Mouse (Mus musculus) kidney, embryonic 14.5 days (tissue): Measurements from ENCODE around the gene Naxe. TPM values are rescaled to one million over a fixed set of nuclear protein-coding genes. Genes with fewer than 3 reads are reported as not detected.

ENCODE experiments used
- ATAC-seq: fragments of 200-750 bp; cut with Nextera tagmentation; 2 replicates; pipeline ENCODE4 v1.8.0; 2017; ENCODE audit warnings: moderate number of reproducible peaks, mild to moderate bottlenecking, moderate TSS enrichment, moderate library complexity; ENCODE audit not compliant: low FRiP score, low TSS enrichment
- H3K27ac ChIP-seq: fragments of 300-500 bp; sonication (generic); 2 replicates; pipeline ENCODE4 v1.5.1; 2014; ENCODE audit warnings: low read depth, mild to moderate bottlenecking, low read length, moderate library complexity, mixed read lengths
- H3K27me3 ChIP-seq: fragments of 300-500 bp; sonication (generic); 2 replicates; pipeline ENCODE4 v1.6.1; 2014; ENCODE audit warnings: mild to moderate bottlenecking, low read length; ENCODE audit not compliant: control insufficient read depth, insufficient read depth
- H3K36me3 ChIP-seq: fragments of 300-500 bp; sonication (generic); 2 replicates; pipeline ENCODE4 v1.6.1; 2014; ENCODE audit warnings: low read length, mixed read lengths; ENCODE audit not compliant: control insufficient read depth, insufficient read depth
- H3K4me1 ChIP-seq: fragments of 300-500 bp; sonication (generic); 2 replicates; pipeline ENCODE4 v1.6.1; 2014; ENCODE audit warnings: low read length, mixed read lengths; ENCODE audit not compliant: control insufficient read depth, insufficient read depth
- H3K4me2 ChIP-seq: fragments of 300-500 bp; sonication (generic); replicated peaks from 2 replicates; pipeline ENCODE4 v1.6.1; 2014; ENCODE audit warnings: low read depth, mild to moderate bottlenecking, low read length
- H3K4me3 ChIP-seq: fragments of 300-500 bp; sonication (generic); 2 replicates; pipeline ENCODE4 v1.5.1; 2014; ENCODE audit warnings: mild to moderate bottlenecking, low read length
- H3K9ac ChIP-seq: fragments of 300-500 bp; sonication (generic); 2 replicates; pipeline ENCODE4 v1.6.1; 2014; ENCODE audit warnings: low read depth, mild to moderate bottlenecking, low read length, moderate library complexity
- H3K9me3 ChIP-seq: fragments of 300-500 bp; sonication (generic); 2 replicates; pipeline ENCODE4 v1.6.1; 2016; ENCODE audit warnings: low read length; ENCODE audit not compliant: control insufficient read depth
- WGBS: fragments of 180-500 bp; shearing (Covaris S2); extraction: QIAGEN DNeasy Blood & Tissue Kit; methylation state at CpG from one replicate; pipeline ENCODE4 v1.1.7; 2014; 5-methylcytosine and 5-hydroxymethylcytosine counted together
- polyA plus RNA-seq: library from polyadenylated mRNA; unstranded; fragments of >200 nt; fragmentation: Nextera tagmentation; extraction: Ambion mirVana; gene quantifications from 2 replicates; pipeline ENCODE4 v1.2.1, GENCODE M21; 2014

Gene Naxe
- polyA plus RNA-seq, 1 experiment from 2014 or later: 171 TPM

- Histone ChIP-seq H3K9ac (no peak overlapping the region), H3K4me2 (no peak overlapping the region), H3K36me3 (peaks cover 82% of the 10 kb centered on the region), H3K27me3 (no peaks in the 10 kb centered on the region), H3K4me3 (no peak overlapping the region), H3K4me1 (no peaks in the 10 kb centered on the region), H3K27ac (no peak overlapping the region), H3K9me3 (no peaks in the 10 kb centered on the region)
- 89% methylated on average over 7 of the region's 7 CpGs for WGBS
- ATAC-seq: no peak
Measured at GRCm38 (mm10) chr3:88090106-88090505, 31.8 kb upstream of the Naxe start.

DNA sequence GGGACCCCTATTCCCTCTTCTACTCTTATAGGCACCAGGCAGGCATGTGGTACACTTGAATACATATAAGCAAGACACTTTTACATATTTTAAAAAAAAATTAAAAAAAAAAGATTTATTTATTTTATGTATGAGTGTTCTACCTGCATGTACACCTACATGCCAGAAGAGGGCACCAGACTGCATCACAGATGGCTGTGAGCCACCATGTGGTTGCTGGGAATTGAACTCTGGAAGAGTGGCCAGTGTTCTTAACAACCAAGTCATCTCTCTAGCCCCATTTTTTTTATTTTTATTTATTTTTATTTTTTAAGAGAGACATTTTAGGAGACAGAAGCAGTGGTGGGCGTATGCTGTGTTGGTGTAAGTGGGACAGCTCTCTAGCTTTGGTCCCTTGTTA is 29.4 kb upstream of the Naxe start:
- Histone ChIP-seq H3K4me2 (no peak overlapping the region), H3K27me3 (no peaks in the 10 kb centered on the region), H3K27ac (no peak overlapping the region), H3K9me3 (no peaks in the 10 kb centered on the region), H3K4me1 (peaks cover 5% of the 10 kb centered on the region; the same call in 1 of the 2 replicates), H3K36me3 (peaks cover 65% of the 10 kb centered on the region), H3K4me3 (no peak overlapping the region), H3K9ac (no peak overlapping the region)
- WGBS: 81% methylated on average over 1 of the region's 1 CpGs
- no peak for ATAC-seq

- Histone ChIP-seq H3K9me3 (no peaks in the 10 kb centered on the region), H3K27ac (no peak overlapping the region), H3K36me3 (peaks cover 44% of the 10 kb centered on the region), H3K4me2 (no peak overlapping the region), H3K27me3 (no peaks in the 10 kb centered on the region), H3K9ac (no peak overlapping the region), H3K4me1 (peaks cover 11% of the 10 kb centered on the region; the same call in 1 of the 2 replicates), H3K4me3 (no peak overlapping the region)
- ATAC-seq: no peak
- 86% methylated on average over 3 of the region's 9 CpGs for WGBS
Measured at GRCm38 (mm10) chr3:88085459-88085858, 27.2 kb upstream of the Naxe start.

DNA sequence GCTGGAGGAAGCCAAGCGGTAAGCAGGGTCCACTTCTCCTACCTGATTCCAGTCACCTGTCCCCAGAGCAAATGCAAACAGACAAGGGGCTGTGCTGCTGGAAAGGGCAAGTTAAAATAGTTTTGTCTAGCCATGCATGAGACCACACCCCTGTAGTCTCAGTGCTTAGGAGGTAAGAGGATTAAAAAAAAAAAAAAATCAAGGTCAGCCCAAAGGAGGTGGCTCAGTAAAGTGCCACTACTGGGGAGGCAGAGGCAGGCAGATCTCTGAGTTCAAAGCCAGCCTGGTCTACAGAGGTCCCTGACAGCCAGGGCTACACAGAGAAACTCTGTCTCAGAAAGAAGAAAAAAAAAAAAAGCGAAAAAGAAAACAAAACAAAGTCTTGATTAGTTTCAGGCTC is 25.7 kb upstream of the Naxe start:
- H3K4me2 ChIP-seq: no peak overlapping the region
- 90% methylated on average over 2 of the region's 2 CpGs for WGBS
- H3K9ac ChIP-seq: no peak overlapping the region
- no peaks in the 10 kb centered on the region for H3K27me3 ChIP-seq
- H3K9me3 ChIP-seq: no peaks in the 10 kb centered on the region
- H3K4me1 ChIP-seq: peaks cover 11% of the 10 kb centered on the region; the same call in 1 of the 2 replicates
- no peak for ATAC-seq
- peaks cover 29% of the 10 kb centered on the region for H3K36me3 ChIP-seq
- no peak overlapping the region for H3K27ac ChIP-seq
- H3K4me3 ChIP-seq: no peak overlapping the region

DNA sequence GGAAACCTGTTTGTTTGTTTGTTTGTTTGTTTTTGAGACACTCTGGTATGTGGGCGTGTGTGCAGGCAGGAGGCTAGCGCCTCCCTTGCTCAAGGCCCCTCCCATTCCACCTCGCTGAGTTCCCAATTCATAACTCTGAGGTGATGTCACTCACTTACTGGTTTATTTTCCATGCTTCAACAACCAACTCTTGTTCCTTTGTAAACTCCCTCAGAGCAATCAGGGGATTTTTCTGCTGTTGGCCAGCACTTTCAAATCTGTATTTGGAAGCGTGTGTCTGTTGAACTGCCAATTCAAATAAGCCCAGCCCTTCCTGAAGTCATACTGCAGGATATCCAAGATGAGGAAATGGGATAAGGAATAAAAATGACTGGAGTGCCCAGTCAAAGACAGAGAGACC is 24.4 kb upstream of the Naxe start:
- 19% methylated on average over 4 of the region's 4 CpGs for WGBS
- Histone ChIP-seq H3K27me3 (no peaks in the 10 kb centered on the region), H3K4me2 (peak overlapping the region; percentile 83), H3K4me3 (peak overlapping the region; percentile 77), H3K27ac (no peak overlapping the region), H3K36me3 (peaks cover 19% of the 10 kb centered on the region; the same call in 1 of the 2 replicates), H3K9ac (peak overlapping the region; percentile 68; the same call in 1 of the 2 replicates), H3K9me3 (no peaks in the 10 kb centered on the region), H3K4me1 (peaks cover 11% of the 10 kb centered on the region; the same call in 1 of the 2 replicates)
- no peak for ATAC-seq

DNA sequence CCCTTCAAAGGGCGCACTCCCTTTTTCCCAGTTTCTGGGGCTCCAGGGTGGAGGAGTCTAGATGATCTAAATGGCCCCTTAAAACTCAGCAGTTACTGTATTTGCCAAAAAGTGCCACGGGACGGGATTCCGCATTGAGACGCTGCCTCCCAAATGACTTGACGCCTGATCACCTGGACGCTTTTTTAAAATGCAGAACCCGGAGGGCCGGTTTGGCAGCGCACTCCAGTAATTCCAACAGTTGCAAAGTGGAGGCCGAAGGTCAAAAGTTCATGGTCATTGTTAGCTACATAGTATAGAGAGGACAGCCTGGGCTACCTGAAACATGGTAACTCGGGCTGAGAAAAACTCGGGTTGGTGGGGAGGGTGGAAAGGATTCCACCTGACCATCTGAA is 23.9 kb upstream of the Naxe start:
- H3K27ac ChIP-seq: no peak overlapping the region; the same call in 1 of the 2 replicates
- H3K36me3 ChIP-seq: peaks cover 17% of the 10 kb centered on the region; the same call in 1 of the 2 replicates
- WGBS: 1% methylated on average over 13 of the region's 13 CpGs
- peaks cover 11% of the 10 kb centered on the region; the same call in 1 of the 2 replicates for H3K4me1 ChIP-seq
- H3K9ac ChIP-seq: peak overlapping the region; percentile 68
- H3K27me3 ChIP-seq: no peaks in the 10 kb centered on the region
- H3K4me2 ChIP-seq: peak overlapping the region; percentile 83
- 0 out of 2 replicates have a peak, but pooled peaks have one; percentile 40 for ATAC-seq
- H3K4me3 ChIP-seq: peak overlapping the region; percentile 77
- H3K9me3 ChIP-seq: no peaks in the 10 kb centered on the region

DNA sequence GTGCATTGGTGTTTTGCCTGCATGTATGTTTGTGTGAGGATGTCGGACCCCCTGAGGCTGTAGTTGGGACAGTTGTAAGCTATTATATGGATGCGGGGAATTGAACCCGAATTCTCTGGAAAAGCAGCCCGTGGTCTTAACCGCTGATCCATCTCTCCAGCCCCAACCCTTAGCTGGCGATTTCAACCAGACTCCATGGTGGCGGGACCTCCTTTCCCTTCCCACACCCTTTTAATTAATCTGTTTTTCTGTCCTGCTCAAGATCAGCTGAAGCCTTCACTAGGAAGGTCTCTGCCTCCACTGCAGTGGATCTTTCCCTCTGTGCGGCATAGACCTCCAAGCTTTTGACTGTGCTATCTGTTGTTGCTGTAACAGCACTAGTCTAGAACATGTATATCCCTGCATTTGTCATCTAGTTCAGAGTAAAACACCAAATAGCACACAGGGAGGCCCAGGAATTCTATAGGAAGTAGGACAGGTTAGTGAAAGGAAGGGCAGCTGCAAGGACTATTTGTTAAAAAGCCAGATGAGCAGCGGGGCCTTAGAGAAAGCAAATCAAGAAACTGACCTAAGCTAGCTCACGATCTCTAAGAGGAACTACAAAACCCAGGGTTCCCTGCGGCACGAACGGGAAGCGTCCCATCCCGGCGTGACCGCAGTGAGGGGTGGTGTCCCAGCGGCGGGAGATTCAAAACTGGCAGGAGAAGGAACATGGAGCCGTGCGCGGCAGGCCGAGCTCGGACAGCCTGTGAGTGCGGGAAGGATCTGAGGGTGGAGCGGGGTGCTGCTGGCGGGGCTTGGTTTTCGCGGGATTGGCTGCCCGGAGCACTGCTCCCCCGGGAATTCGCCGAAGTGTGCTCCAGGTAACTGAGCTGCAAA is 23.3 kb upstream of the Naxe start, which contains the start of gene Iqgap3:
Iqgap3 (plus strand) TSS at position 627 of the 879 bp plus-strand sequence.
- no peaks in the 10 kb centered on the region for H3K9me3 ChIP-seq
- WGBS: 20% methylated on average over 33 of the region's 33 CpGs
- H3K36me3 ChIP-seq: peaks cover 13% of the 10 kb centered on the region; the same call in 1 of the 2 replicates
- H3K9ac ChIP-seq: peak within 1 kb of the TSS; percentile 68
- no peaks in the 10 kb centered on the region for H3K27me3 ChIP-seq
- peak within 1 kb of the TSS; percentile 77 for H3K4me3 ChIP-seq
- peaks cover 11% of the 10 kb centered on the region; the same call in 1 of the 2 replicates for H3K4me1 ChIP-seq
- H3K4me2 ChIP-seq: peak within 1 kb of the TSS; percentile 83
- peak; percentile 75 for ATAC-seq
- H3K27ac ChIP-seq: no peak within 1 kb of the TSS; the same call in 1 of the 2 replicates

DNA sequence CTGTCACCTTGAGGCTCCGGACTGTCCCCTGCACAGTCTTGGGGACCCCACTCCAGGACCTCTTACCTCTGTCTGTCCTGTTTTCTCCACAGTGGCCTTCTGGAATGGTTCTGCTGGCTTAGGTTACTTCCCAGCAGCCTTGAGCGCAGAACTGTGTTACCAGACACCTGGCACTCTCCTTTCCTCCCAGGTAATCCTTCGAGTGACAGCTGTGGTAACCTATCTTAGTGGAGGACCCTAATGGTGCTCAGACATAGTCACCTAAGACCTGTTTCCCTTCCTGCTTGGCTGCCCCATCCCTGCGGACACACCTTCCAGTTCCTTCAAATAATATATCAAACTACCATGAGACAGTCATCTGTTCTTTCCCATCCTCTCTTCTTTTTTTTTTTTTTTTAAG is 19.9 kb upstream of the Naxe start, which contains the start of gene Ttc24:
Ttc24 (minus strand) TSS at position 101 of the 400 bp plus-strand sequence.
- 69% methylated on average over 4 of the region's 4 CpGs for WGBS
- ATAC-seq: no peak
- H3K4me2 ChIP-seq: no peak within 1 kb of the TSS
- H3K4me3 ChIP-seq: no peak within 1 kb of the TSS
- peaks cover 11% of the 10 kb centered on the region; the same call in 1 of the 2 replicates for H3K4me1 ChIP-seq
- no peak within 1 kb of the TSS for H3K9ac ChIP-seq
- H3K27me3 ChIP-seq: no peaks in the 10 kb centered on the region
- H3K9me3 ChIP-seq: no peaks in the 10 kb centered on the region
- H3K27ac ChIP-seq: no peak within 1 kb of the TSS
- H3K36me3 ChIP-seq: no peaks in the 10 kb centered on the region

- ATAC-seq: no peak
- Histone ChIP-seq H3K4me1 (peaks cover 4% of the 10 kb centered on the region; the same call in 1 of the 2 replicates), H3K27me3 (no peaks in the 10 kb centered on the region), H3K4me3 (no peak overlapping the region), H3K36me3 (no peaks in the 10 kb centered on the region), H3K4me2 (no peak overlapping the region), H3K9me3 (no peaks in the 10 kb centered on the region), H3K27ac (no peak overlapping the region), H3K9ac (no peak overlapping the region)
- 50% methylated on average over 8 of the region's 8 CpGs for WGBS
Measured at GRCm38 (mm10) chr3:88077441-88077840, 19.1 kb upstream of the Naxe start.
